In genomic region chr3:142957768-142958167, GRCm38 (mm10) we compare ENCODE assay signal across 29 mouse cellular contexts.
DNase-seq lines count a peak whose midpoint lies in the region; ATAC-seq and TF ChIP-seq lines count a peak whose summit lies in the region.
"Had no signal": no experiment of that assay in that cellular context is flagged by ENCODE, and none has a peak within 500 bp of the region (broad histone marks: within the 10 kb centered on the region; RNA-seq: fewer than 3 reads in every experiment).

No protein-coding gene starts in this region.

- H3K4me2 ChIP-seq in heart, embryonic 12.5 days = no peak overlapping the region
- H3K4me2 ChIP-seq: embryonic facial prominence, embryonic 13.5 days; forebrain, embryonic 12.5 days; intestine, embryonic 15.5 days; midbrain, embryonic 12.5 days had no signal

- WGBS in heart, embryonic 12.5 days = 44% methylated on average over 8 of the region's 8 CpGs
- WGBS in cerebellum, adult 2 months = 67% methylated on average over 8 of the region's 8 CpGs

- no peaks in the 10 kb centered on the region for H3K9me3 ChIP-seq in heart, embryonic 12.5 days (replicated peaks)
- H3K9me3 ChIP-seq: embryonic facial prominence, embryonic 13.5 days; forebrain, embryonic 12.5 days; G1E; intestine, embryonic 15.5 days; midbrain, embryonic 12.5 days had no signal

- H3K36me3 ChIP-seq in heart, embryonic 12.5 days = no peaks in the 10 kb centered on the region
- H3K36me3 ChIP-seq: embryonic facial prominence, embryonic 13.5 days; forebrain, embryonic 12.5 days; G1E; intestine, embryonic 15.5 days; midbrain, embryonic 12.5 days had no signal

- peaks cover 10% of the 10 kb centered on the region; the same call in 1 of the 2 replicates for H3K4me1 ChIP-seq in heart, embryonic 12.5 days (replicated peaks)
- no peaks in the 10 kb centered on the region for H3K4me1 ChIP-seq in cerebellum, adult 2 months (ENCODE audit: control insufficient read depth, insufficient read depth, low read length)
- H3K4me1 ChIP-seq: embryonic facial prominence, embryonic 13.5 days; forebrain, embryonic 12.5 days; intestine, embryonic 15.5 days; midbrain, embryonic 12.5 days had no signal

- H3K4me3 ChIP-seq in heart, embryonic 12.5 days = no peak overlapping the region
- no peak overlapping the region for H3K4me3 ChIP-seq in cerebellum, adult 2 months (replicated peaks; ENCODE audit: insufficient read depth, low read depth, low read length)
- H3K4me3 ChIP-seq: embryonic facial prominence, embryonic 13.5 days; erythroblast, embryonic 14.5 days; forebrain, embryonic 12.5 days; intestine, embryonic 15.5 days; layer of hippocampus, adult 2 months; midbrain, embryonic 12.5 days had no signal

- no peak for ATAC-seq in heart, embryonic 12.5 days (ENCODE audit: insufficient number of reproducible peaks, low FRiP score)
- ATAC-seq: activated CD4-positive, CD25-positive, alpha-beta regulatory T cell, adult 4 months; hindbrain, embryonic 16.5 days; intestine, embryonic 15.5 days had no signal

- H3K9ac ChIP-seq in heart, embryonic 12.5 days = no peak overlapping the region
- H3K9ac ChIP-seq: embryonic facial prominence, embryonic 13.5 days; forebrain, embryonic 12.5 days; intestine, embryonic 15.5 days; midbrain, embryonic 12.5 days had no signal

- H3K27ac ChIP-seq in heart, embryonic 12.5 days (ENCODE audit: poor library complexity, severe bottlenecking) = peak overlapping the region; percentile 23; the same call in 1 of the 2 replicates
- no peak overlapping the region for H3K27ac ChIP-seq in cerebellum, adult 2 months (ENCODE audit: insufficient read depth, low read length)
- H3K27ac ChIP-seq: embryonic facial prominence, embryonic 13.5 days; forebrain, embryonic 12.5 days; intestine, embryonic 15.5 days; layer of hippocampus, adult 2 months; midbrain, embryonic 12.5 days; stomach, postnatal 0 days had no signal

- no peak for DNase-seq in heart, postnatal 10 days
- peak; percentile 13 for DNase-seq in lung, postnatal 10 days
- no peak for DNase-seq in lung, adult 18-20 months
- DNase-seq in adrenal gland, postnatal 10 days = peak; percentile 26
- DNase-seq in testis, postnatal 14 days (ENCODE audit: low spot score) = peak; percentile 44
- DNase-seq in cerebellum, adult 2 months = no peak
- DNase-seq in kidney, postnatal 10 days = no peak
- DNase-seq: B cell, adult 2 months; cerebellum, adult 8-10 months; cerebellum, postnatal 36 days; embryo, embryonic 11 days; gastrocnemius, postnatal 36 days; kidney, adult 8-10 months; kidney, postnatal 25 days; lung, postnatal 14 days; right cerebral cortex, postnatal 14 days; thymus, postnatal 36 days had no signal

- TF ChIP-seq CTCF in cerebellum, adult 2 months (IDR thresholded peaks at IDR 0.05; ENCODE audit: borderline replicate concordance, insufficient read depth, low read depth, low read length) = no peak

- H3K27me3 ChIP-seq in heart, embryonic 12.5 days (replicated peaks) = no peaks in the 10 kb centered on the region
- no peaks in the 10 kb centered on the region for H3K27me3 ChIP-seq in cerebellum, adult 2 months (ENCODE audit: control insufficient read depth, insufficient read depth, low read length)
- H3K27me3 ChIP-seq: CH12.LX; embryonic facial prominence, embryonic 13.5 days; forebrain, embryonic 12.5 days; intestine, embryonic 15.5 days; midbrain, embryonic 12.5 days had no signal

- intact Hi-C loops in heart, postnatal 10 days (cut with DNase I) = no loop called here

- no peak for TF ChIP-seq POLR2A in cerebellum, adult 2 months (IDR thresholded peaks at IDR 0.05; ENCODE audit: borderline replicate concordance, insufficient read depth, low read length)

Comparison
In these comparisons a context has a peak if more than half of its experiments do, and no peak if none do; other contexts are left out.
1. DNase-seq: peak in lung, postnatal 10 days (single experiment), adrenal gland, postnatal 10 days (single experiment) and testis, postnatal 14 days (single experiment); none in heart, postnatal 10 days (0 of 2), lung, adult 18-20 months (0 of 2), cerebellum, adult 2 months (0 of 2) and kidney, postnatal 10 days (single experiment).